Mouse (Mus musculus) cerebellum, adult 9-10 months (tissue): ENCODE results near the gene Olfr1199.

ENCODE experiments used
- DNase-seq: peaks from one replicate; pipeline ENCODE4 v3.0.0; 2022

Gene Olfr1199

GRCm38 (mm10) chr2:88760369-88760768 lies at the start of gene Olfr1199:
Gene Olfr1199 (minus strand): TSS chr2:88760469.
- DNase-seq = no peak

- DNase-seq = no peak
Measured at GRCm38 (mm10) chr2:88792736-88793135, 32.5 kb upstream of the Olfr1199 start, which contains the start of gene Olfr1201. Gene Olfr1201 (plus strand): TSS chr2:88793036.

GRCm38 (mm10) chr2:88770388-88770787 lies 10.1 kb upstream of the Olfr1199 start, which contains the start of gene Olfr1200:
Gene Olfr1200 (minus strand): TSS chr2:88770488.
- no peak for DNase-seq

- DNase-seq = no peak
Measured at GRCm38 (mm10) chr2:88751270-88751669, 9.0 kb downstream of the Olfr1199 start, which contains the start of gene Olfr1198. Gene Olfr1198 (minus strand): TSS chr2:88751370.

GRCm38 (mm10) chr2:88743379-88743778 lies 16.9 kb downstream of the Olfr1199 start:
- no peak for DNase-seq

- DNase-seq = no peak
Measured at GRCm38 (mm10) chr2:88732266-88732665, 28.0 kb downstream of the Olfr1199 start, which contains the start of gene Olfr1197. Gene Olfr1197 (minus strand): TSS chr2:88732366.

- no peak for DNase-seq
Measured at GRCm38 (mm10) chr2:88704497-88704896, 55.8 kb downstream of the Olfr1199 start, which contains the start of gene Olfr1196. Gene Olfr1196 (minus strand): TSS chr2:88704597.
